Mouse (Mus musculus) ES-E14 (cell line): ENCODE measurements around the gene Siglece. TPM values are rescaled to one million over a fixed set of nuclear protein-coding genes. Genes with fewer than 3 reads are reported as not detected.

Experiments used
- DNase-seq: peaks from one replicate; pipeline ENCODE4 v3.0.0-alpha.2; 2013; ENCODE audit warnings: low read depth, low spot score
- H3K27ac ChIP-seq: 2 replicates; pipeline ENCODE4 v1.5.1; 2012; ENCODE audit warnings: low read depth, mild to moderate bottlenecking, low read length, moderate library complexity, mixed read lengths; ENCODE audit not compliant: poor library complexity, insufficient read depth, severe bottlenecking
- H3K36me3 ChIP-seq: 2 replicates; pipeline ENCODE4 v1.6.1; 2012; ENCODE audit warnings: mild to moderate bottlenecking, low read length, moderate library complexity, mixed read lengths; ENCODE audit not compliant: control insufficient read depth, poor library complexity, insufficient read depth, severe bottlenecking
- H3K4me1 ChIP-seq, 2 experiments: fragments of 150-350 bp in 1 of 2; sonication (generic) in 1 of 2; 2 replicates each; pipeline ENCODE4 v1.6.1; 2012; ENCODE audit warnings: low read length in 2 of 2, mild to moderate bottlenecking in 1 of 2, mixed read lengths in 1 of 2; ENCODE audit not compliant: control insufficient read depth in 2 of 2, insufficient read depth in 2 of 2, poor library complexity in 1 of 2
- H3K4me3 ChIP-seq, 2 experiments: fragments of 150-350 bp in 1 of 2; sonication (generic) in 1 of 2; 2 replicates each; pipeline ENCODE4 v1.5.1; 2012; ENCODE audit warnings: low read length in 2 of 2, low read depth in 1 of 2, mild to moderate bottlenecking in 1 of 2, mixed read lengths in 1 of 2; ENCODE audit not compliant: insufficient read depth in 1 of 2, poor library complexity in 1 of 2, severe bottlenecking in 1 of 2
- H3K9ac ChIP-seq: 2 replicates; pipeline ENCODE4 v1.6.1; 2012; ENCODE audit warnings: low read depth, mild to moderate bottlenecking, low read length, mixed read lengths; ENCODE audit not compliant: poor library complexity, insufficient read depth, severe bottlenecking
- H3K9me3 ChIP-seq: fragments of 150-350 bp; sonication (generic); 2 replicates; pipeline ENCODE4 v1.6.1; 2012; ENCODE audit warnings: low read depth, mild to moderate bottlenecking, low read length; ENCODE audit not compliant: control insufficient read depth, insufficient read depth
- CHD2 ChIP-seq: IDR thresholded peaks from 2 replicates; pipeline ENCODE4 v1.6.1; 2014; ENCODE audit warnings: mild to moderate bottlenecking, low read depth, low read length, inconsistent platforms
- HCFC1 ChIP-seq: IDR thresholded peaks from 2 replicates; pipeline ENCODE4 v1.6.1; 2012; ENCODE audit warnings: low read length, inconsistent platforms, borderline replicate concordance; ENCODE audit not compliant: insufficient read depth
- MAFK ChIP-seq: IDR thresholded peaks from 2 replicates; pipeline ENCODE4 v1.6.1; 2014; ENCODE audit warnings: mild to moderate bottlenecking, low read depth, low read length, inconsistent platforms; ENCODE audit not compliant: insufficient read depth
- ZC3H11A ChIP-seq: IDR thresholded peaks from 2 replicates; pipeline ENCODE4 v1.6.1; 2012; ENCODE audit warnings: low read depth, mild to moderate bottlenecking, inconsistent platforms, low read length, borderline replicate concordance
- ZNF384 ChIP-seq: IDR thresholded peaks from 2 replicates; pipeline ENCODE4 v1.6.1; 2012; ENCODE audit warnings: low read depth, low read length, inconsistent platforms
- in situ Hi-C, 2 experiments: fragments of 600-800 bp; cut with MboI; formaldehyde crosslinking; loops; one replicate each; pipeline ENCODE4 v1.15.1; 2025; ENCODE audit warnings: low sequenced_read_pairs in 2 of 2, inconsistent platforms in 1 of 2; ENCODE audit not compliant: unreplicated experiment in 2 of 2
- total RNA-seq: library from RNA; depleted of rRNA; stranded (reverse); fragments of 300-350 nt; gene quantifications from 2 replicates; pipeline ENCODE4 v1.2.3, GENCODE M21; 2012

The Siglece gene
- total RNA-seq, 1 experiment = not detected

GRCm38 (mm10) chr7:43654519-43654918 is 5.4 kb downstream of the Siglece start:
- in situ Hi-C loops = no loop called here
- no peaks in the 10 kb centered on the region for H3K9me3 ChIP-seq
- no peak for TF ChIP-seq ZC3H11A
- TF ChIP-seq ZNF384 = no peak
- TF ChIP-seq CHD2 = no peak
- no peak for TF ChIP-seq MAFK
- TF ChIP-seq HCFC1 = no peak
- H3K36me3 ChIP-seq = no peaks in the 10 kb centered on the region
- no peak for DNase-seq
- no peak overlapping the region for H3K9ac ChIP-seq
- H3K4me1 ChIP-seq = no peaks in the 10 kb centered on the region
- H3K27ac ChIP-seq = no peak overlapping the region
- H3K4me3 ChIP-seq = no peak overlapping the region

DNA sequence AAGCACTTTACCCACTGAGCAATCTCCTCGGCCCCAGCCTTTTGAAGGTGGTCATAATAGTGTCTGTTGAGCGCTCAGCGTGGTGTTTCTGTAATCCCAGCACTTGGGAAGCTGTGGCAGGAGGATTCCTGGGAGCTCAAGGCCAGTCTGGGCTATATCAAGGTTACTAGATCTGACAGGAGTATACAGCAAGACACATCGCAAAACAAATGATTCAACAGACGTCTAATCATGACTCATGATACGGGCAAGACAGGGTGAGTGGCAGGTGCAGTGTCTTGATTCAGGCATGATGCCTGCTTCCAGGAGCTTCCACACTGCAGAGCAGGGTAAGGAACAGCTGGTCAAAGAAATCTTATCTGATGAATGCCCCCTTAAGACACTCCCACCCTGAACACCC is 7.3 kb downstream of the Siglece start:
- in situ Hi-C loops = no loop called here
- no peak for DNase-seq

GRCm38 (mm10) chr7:43643046-43643652 is 16.8 kb downstream of the Siglece start:
- TF ChIP-seq ZNF384 (no peak), CHD2 (no peak), HCFC1 (no peak), ZC3H11A (no peak), MAFK (no peak)
- no peak for DNase-seq
- Histone ChIP-seq H3K27ac (no peak overlapping the region), H3K4me3 (no peak overlapping the region), H3K36me3 (no peaks in the 10 kb centered on the region), H3K9ac (no peak overlapping the region; the same call in 1 of the 2 replicates), H3K9me3 (no peaks in the 10 kb centered on the region), H3K4me1 (no peaks in the 10 kb centered on the region; a peak in 1 of 4 replicates)
- in situ Hi-C loops = no loop called here

More for the DNA sequence above, 7.3 kb downstream of the Siglece start:
- no peak for TF ChIP-seq MAFK
- no peak for TF ChIP-seq ZC3H11A
- no peak for TF ChIP-seq CHD2
- TF ChIP-seq ZNF384 = no peak
- TF ChIP-seq HCFC1 = no peak
- Histone ChIP-seq H3K4me3 (no peak overlapping the region), H3K27ac (no peak overlapping the region), H3K36me3 (no peaks in the 10 kb centered on the region), H3K9me3 (no peaks in the 10 kb centered on the region), H3K9ac (no peak overlapping the region), H3K4me1 (no peaks in the 10 kb centered on the region)

DNA sequence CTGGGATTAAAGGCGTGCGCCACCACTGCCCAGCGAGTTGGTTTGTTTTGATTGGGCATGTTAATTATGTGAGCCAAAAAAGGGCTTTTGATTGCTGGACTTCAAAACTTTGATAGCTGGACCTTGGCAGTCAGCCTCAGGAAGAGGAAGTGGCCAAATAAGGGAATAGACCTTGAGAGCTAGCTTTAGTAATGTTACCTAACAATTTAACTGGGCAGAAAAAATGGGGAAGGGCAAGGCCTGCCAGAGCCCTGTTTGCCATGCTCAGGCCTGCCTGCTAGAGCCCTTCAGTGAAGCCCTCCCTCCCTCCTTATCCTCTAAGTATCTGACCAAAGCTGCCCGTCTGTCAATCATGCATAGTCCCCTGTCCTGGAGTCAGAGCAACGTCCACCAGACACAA is 17.4 kb downstream of the Siglece start:
- H3K4me1 ChIP-seq = no peaks in the 10 kb centered on the region; a peak in 1 of 4 replicates
- H3K9me3 ChIP-seq = no peaks in the 10 kb centered on the region
- no peak overlapping the region for H3K27ac ChIP-seq
- TF ChIP-seq ZNF384 = no peak
- no peak for TF ChIP-seq ZC3H11A
- no peak for TF ChIP-seq CHD2
- TF ChIP-seq MAFK = no peak
- TF ChIP-seq HCFC1 = no peak
- no peaks in the 10 kb centered on the region for H3K36me3 ChIP-seq
- in situ Hi-C loops = no loop called here
- no peak overlapping the region for H3K9ac ChIP-seq
- H3K4me3 ChIP-seq = no peak overlapping the region
- DNase-seq = no peak
